Mouse (Mus musculus): ENCODE measurements around the gene Gmip. TPM values are rescaled to one million over a fixed set of nuclear protein-coding genes. Genes with fewer than 3 reads are reported as not detected.

Gene Gmip
- total and polyA plus RNA-seq, 3 experiments = 25.4 to 81.8 (median 48.1) TPM

- Histone ChIP-seq H3K36me3 (replicated peaks in 1 of 2; ENCODE audit: control insufficient read depth in 1 of 2, insufficient read depth in 1 of 2, low read length in 1 of 2) (peaks cover 9 to 19% of the 10 kb centered on the region in 2 experiments), H3K4me1 (ENCODE audit: control insufficient read depth in 1 of 2, insufficient read depth in 2 of 2) (peaks cover 9 to 29% of the 10 kb centered on the region in 2 experiments), H3K79me2 (replicated peaks; ENCODE audit: control insufficient read depth, extremely low read depth, insufficient read depth, poor library complexity, severe bottlenecking) (peaks cover 28% of the 10 kb centered on the region), H3K27ac (ENCODE audit: insufficient read depth, low read depth) (no peak overlapping the region), H3K4me2 (ENCODE audit: insufficient read depth, low read depth, poor library complexity, severe bottlenecking) (0 out of 2 replicates have a peak overlapping the region, but pooled peaks have one; percentile 92), H3K9ac (ENCODE audit: insufficient read depth, low read depth) (no peak overlapping the region), H3K9me3 (replicated peaks; ENCODE audit: low read length) (no peaks in the 10 kb centered on the region), H3K27me3 (replicated peaks) (no peaks in the 10 kb centered on the region), H3K4me3 (replicated peaks in 1 of 3; ENCODE audit: low read depth in 2 of 3, low read length in 2 of 3, poor library complexity in 1 of 3) (no peak overlapping the region)
- TF ChIP-seq HCFC1 (IDR thresholded peaks at IDR 0.05; ENCODE audit: low read depth, low read length) = no peak
- no peak for TF ChIP-seq BHLHE40 (IDR thresholded peaks at IDR 0.05; ENCODE audit: low read depth, low read length)
- no peak for TF ChIP-seq JUN (IDR thresholded peaks at IDR 0.05; ENCODE audit: insufficient read depth, low read depth, low read length)
- TF ChIP-seq MEF2A (IDR thresholded peaks at IDR 0.05; ENCODE audit: borderline replicate concordance, low read depth, low read length) = no peak
- TF ChIP-seq USF1 (IDR thresholded peaks at IDR 0.05; ENCODE audit: low read depth, low read length) = no peak
- TF ChIP-seq MAFK (IDR thresholded peaks at IDR 0.05; ENCODE audit: insufficient replicate concordance, low read length) = no peak
- TF ChIP-seq KAT2A (IDR thresholded peaks at IDR 0.05; ENCODE audit: insufficient replicate concordance, low read length) = no peak
- TF ChIP-seq TBP (conservative IDR thresholded peaks at IDR 0.05; ENCODE audit: low read depth, low read length) = no peak
- no peak for TF ChIP-seq CHD1 (IDR thresholded peaks at IDR 0.05; ENCODE audit: low read depth, low read length)
- TF ChIP-seq POLR2AphosphoS2 (IDR thresholded peaks at IDR 0.05; ENCODE audit: low read depth, low read length) = no peak
- TF ChIP-seq IRF4 (IDR thresholded peaks at IDR 0.05; ENCODE audit: low read depth, low read length) = no peak
- no peak for TF ChIP-seq USF2 (conservative IDR thresholded peaks at IDR 0.05; ENCODE audit: low read depth, low read length)
- TF ChIP-seq E2F4 (IDR thresholded peaks at IDR 0.05; ENCODE audit: insufficient replicate concordance, low read depth, low read length) = no peak
- dilution Hi-C loops (cut with MboI; ENCODE audit: extremely low pct_ligation_motif_present, extremely low pct_unique_long_range_greater_than_20kb, low sequenced_read_pairs) = no loop called here
- DNase-seq (ENCODE audit: extremely low read depth) = no peak
- in situ Hi-C loops (cut with MboI; ENCODE audit: low pct_ligation_motif_present, low pct_unique_long_range_greater_than_20kb, low sequenced_read_pairs) = no loop called here
These were observed 19.4 kb upstream of the Gmip start for GRCm38 (mm10) chr8:69789105-69789504.

GRCm38 (mm10) chr8:69789731-69790130 lies 18.7 kb upstream of the Gmip start:
- H3K9me3 ChIP-seq (replicated peaks; ENCODE audit: low read length) = no peaks in the 10 kb centered on the region
- peak overlapping the region; percentile 92 for H3K4me2 ChIP-seq (ENCODE audit: insufficient read depth, low read depth, poor library complexity, severe bottlenecking)
- H3K4me1 ChIP-seq (ENCODE audit: control insufficient read depth in 1 of 2, insufficient read depth in 2 of 2) = peaks cover 9 to 29% of the 10 kb centered on the region in 2 experiments
- TF ChIP-seq ELF1 (IDR thresholded peaks at IDR 0.05; ENCODE audit: low read depth, low read length) (no peak), MYC (IDR thresholded peaks at IDR 0.05; ENCODE audit: low read depth, low read length) (no peak), JUND (conservative IDR thresholded peaks at IDR 0.05; ENCODE audit: low read depth, low read length) (no peak), ZC3H11A (IDR thresholded peaks at IDR 0.05; ENCODE audit: low read depth, low read length) (no peak), MAX (IDR thresholded peaks at IDR 0.05; ENCODE audit: low read length) (no peak), MEF2A (IDR thresholded peaks at IDR 0.05; ENCODE audit: borderline replicate concordance, low read depth, low read length) (no peak)
- H3K36me3 ChIP-seq (replicated peaks in 1 of 2; ENCODE audit: control insufficient read depth in 1 of 2, insufficient read depth in 1 of 2, low read length in 1 of 2) = peaks cover 15 to 25% of the 10 kb centered on the region in 2 experiments
- peak overlapping the region in 2 of 3 experiments; percentile 67 to 100 for H3K4me3 ChIP-seq (replicated peaks in 1 of 3; ENCODE audit: low read depth in 2 of 3, low read length in 2 of 3, poor library complexity in 1 of 3)
- dilution Hi-C loops (cut with MboI; ENCODE audit: extremely low pct_ligation_motif_present, extremely low pct_unique_long_range_greater_than_20kb, low sequenced_read_pairs) (no loop called here), in situ Hi-C loops (cut with MboI; ENCODE audit: low pct_ligation_motif_present, low pct_unique_long_range_greater_than_20kb, low sequenced_read_pairs) (no loop called here)
- H3K27ac ChIP-seq (ENCODE audit: insufficient read depth, low read depth) = no peak overlapping the region
- H3K9ac ChIP-seq (ENCODE audit: insufficient read depth, low read depth) = peak overlapping the region; percentile 93
- no peaks in the 10 kb centered on the region for H3K27me3 ChIP-seq (replicated peaks)
- H3K79me2 ChIP-seq (replicated peaks; ENCODE audit: control insufficient read depth, extremely low read depth, insufficient read depth, poor library complexity, severe bottlenecking) = peaks cover 28% of the 10 kb centered on the region
- DNase-seq (ENCODE audit: extremely low read depth) = no peak
